In the genomic region with DNA sequence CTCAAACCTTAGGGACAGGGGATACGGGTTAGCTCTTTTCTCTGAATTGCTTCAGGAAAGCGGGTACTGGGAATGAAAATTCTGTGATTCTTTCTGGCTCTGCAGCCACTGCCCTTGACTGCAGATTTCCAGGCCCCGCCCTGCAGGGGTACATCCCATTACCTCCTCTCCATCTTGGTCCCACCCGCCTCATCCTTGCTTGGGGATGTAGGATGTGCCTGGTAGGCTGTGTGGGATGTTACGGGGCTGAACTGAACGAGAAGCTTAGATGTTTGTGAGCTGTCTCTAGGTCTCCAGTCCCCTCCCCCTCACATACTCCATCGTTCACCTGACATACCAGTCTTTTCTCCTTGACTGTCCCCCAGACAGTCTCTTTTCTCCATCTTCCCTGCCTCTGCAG, we compare ENCODE assay signal across 8 mouse cellular contexts. TPM values are rescaled to one million over a fixed set of nuclear protein-coding genes. Genes with fewer than 3 reads are reported as not detected.
DNase-seq lines count a peak whose midpoint lies in the region; ATAC-seq and TF ChIP-seq lines count a peak whose summit lies in the region.

No protein-coding gene starts in this region.

- no peak for ATAC-seq in forebrain, embryonic 12.5 days (ENCODE audit: low FRiP score)
- no peak for ATAC-seq in limb, embryonic 15.5 days (ENCODE audit: insufficient number of reproducible peaks, low FRiP score, low TSS enrichment, low read depth)
- no peak for ATAC-seq in stomach, embryonic 16.5 days (ENCODE audit: insufficient read depth, low FRiP score)

- 5% methylated on average over 7 of the region's 7 CpGs for WGBS in forebrain, embryonic 12.5 days
- 5% methylated on average over 7 of the region's 7 CpGs for WGBS in limb, embryonic 15.5 days
- 9% methylated on average over 7 of the region's 7 CpGs for WGBS in stomach, embryonic 16.5 days

- H3K4me2 ChIP-seq in forebrain, embryonic 12.5 days: peak overlapping the region; percentile 84
- H3K4me2 ChIP-seq in limb, embryonic 15.5 days: peak overlapping the region; percentile 91
- peak overlapping the region; percentile 99 for H3K4me2 ChIP-seq in stomach, embryonic 16.5 days (ENCODE audit: low read depth, low read length)

- peak overlapping the region; percentile 97 for H3K9ac ChIP-seq in forebrain, embryonic 12.5 days
- peak overlapping the region; percentile 70 for H3K9ac ChIP-seq in limb, embryonic 15.5 days
- H3K9ac ChIP-seq in stomach, embryonic 16.5 days (ENCODE audit: low read length): peak overlapping the region; percentile 88

- peaks cover 42% of the 10 kb centered on the region for H3K36me3 ChIP-seq in forebrain, embryonic 12.5 days (replicated peaks)
- H3K36me3 ChIP-seq in limb, embryonic 15.5 days: peaks cover 45% of the 10 kb centered on the region
- peaks cover 21% of the 10 kb centered on the region for H3K36me3 ChIP-seq in stomach, embryonic 16.5 days (ENCODE audit: control insufficient read depth, insufficient read depth, low read length)

- H3K4me3 ChIP-seq in bone marrow macrophage, adult 2 months (ENCODE audit: insufficient read depth, low read length): peak overlapping the region; percentile 65
- H3K4me3 ChIP-seq in forebrain, embryonic 12.5 days (replicated peaks): peak overlapping the region; percentile 81
- H3K4me3 ChIP-seq in limb, embryonic 15.5 days: peak overlapping the region; percentile 68
- H3K4me3 ChIP-seq in stomach, embryonic 16.5 days (replicated peaks; ENCODE audit: low read length): peak overlapping the region; percentile 74

- H3K4me1 ChIP-seq in bone marrow macrophage, adult 2 months (ENCODE audit: control insufficient read depth, insufficient read depth, low read length): peaks cover 22% of the 10 kb centered on the region
- peaks cover 51% of the 10 kb centered on the region for H3K4me1 ChIP-seq in forebrain, embryonic 12.5 days
- H3K4me1 ChIP-seq in limb, embryonic 15.5 days: peaks cover 45% of the 10 kb centered on the region
- H3K4me1 ChIP-seq in stomach, embryonic 16.5 days (ENCODE audit: control insufficient read depth, insufficient read depth, low read length): peaks cover 25% of the 10 kb centered on the region

- no peak for TF ChIP-seq CTCF in bone marrow macrophage, adult 2 months (IDR thresholded peaks at IDR 0.05; ENCODE audit: low read depth, low read length)

- intact Hi-C loops in left cerebral cortex, postnatal 25 days (cut with DNase I): loop anchor here (5.0 kb wide), 1 partner anchor 166 kb away; a partner anchor contains a TSS
- intact Hi-C loops in left cerebral cortex, postnatal 10 days (cut with DNase I): no loop called here

- no peak for TF ChIP-seq POLR2A in bone marrow macrophage, adult 2 months (IDR thresholded peaks at IDR 0.05; ENCODE audit: borderline replicate concordance, low read depth, low read length)

- peak; percentile 40 to 62 for DNase-seq in left cerebral cortex, postnatal 25 days (ENCODE audit: low spot score in 2 of 2)
- DNase-seq in left cerebral cortex, postnatal 10 days (ENCODE audit: extremely low spot score in 1 of 2, low spot score in 2 of 2): no peak
- no peak for DNase-seq in urinary bladder, postnatal 36 days (ENCODE audit: low spot score in 2 of 2)
- no peak for DNase-seq in lung, postnatal 25 days (ENCODE audit: low spot score)

- no peaks in the 10 kb centered on the region for H3K9me3 ChIP-seq in forebrain, embryonic 12.5 days
- no peaks in the 10 kb centered on the region for H3K9me3 ChIP-seq in limb, embryonic 15.5 days
- no peaks in the 10 kb centered on the region for H3K9me3 ChIP-seq in stomach, embryonic 16.5 days (replicated peaks; ENCODE audit: control insufficient read depth, low read length)

- no peak overlapping the region for H3K27ac ChIP-seq in bone marrow macrophage, adult 2 months (ENCODE audit: insufficient read depth, low read depth, low read length)
- peak overlapping the region; percentile 91 for H3K27ac ChIP-seq in forebrain, embryonic 12.5 days
- peak overlapping the region; percentile 85 for H3K27ac ChIP-seq in limb, embryonic 15.5 days
- H3K27ac ChIP-seq in stomach, embryonic 16.5 days (ENCODE audit: low read length): peak overlapping the region; percentile 84

- no peaks in the 10 kb centered on the region for H3K27me3 ChIP-seq in forebrain, embryonic 12.5 days
- no peaks in the 10 kb centered on the region for H3K27me3 ChIP-seq in limb, embryonic 15.5 days
- no peaks in the 10 kb centered on the region for H3K27me3 ChIP-seq in stomach, embryonic 16.5 days (ENCODE audit: control insufficient read depth, insufficient read depth, low read length)

RNA-seq across cellular contexts. Expression of a gene that starts 4.0 kb away (rescaled TPM):
- 10 to 100 TPM; 90.6 to 95.2 TPM for total RNA-seq in left cerebral cortex, postnatal 25 days (2021)
- 10 to 100 TPM; 82.6 to 90.3 TPM for total RNA-seq in left cerebral cortex, postnatal 10 days (2021)
- 11.0 and 16.3 TPM in 2 replicates for polyA plus RNA-seq in bone marrow macrophage, adult 2 months (2012; ENCODE audit: insufficient read depth, insufficient read length, missing spikeins)
- 71.4 and 75.2 TPM in 2 replicates for polyA plus RNA-seq in forebrain, embryonic 12.5 days (2016; fragmentation: Nextera tagmentation; extraction: Ambion mirVana)
- 25.9 and 27.9 TPM in 2 replicates for polyA plus RNA-seq in limb, embryonic 15.5 days (2015; fragmentation: Nextera tagmentation; extraction: Ambion mirVana)
- polyA plus RNA-seq in stomach, embryonic 16.5 days (2015; fragmentation: Nextera tagmentation; extraction: Ambion mirVana): 27.0 and 28.6 TPM in 2 replicates

RNA-seq across cellular contexts. Expression of a gene that starts 21.0 kb away (rescaled TPM):
- total RNA-seq in left cerebral cortex, postnatal 25 days (2021): under 1 TPM; 0.27 to 0.71 TPM
- total RNA-seq in left cerebral cortex, postnatal 10 days (2021): under 1 TPM; 0.24 to 0.56 TPM
- polyA plus RNA-seq in bone marrow macrophage, adult 2 months (2012; ENCODE audit: insufficient read depth, insufficient read length, missing spikeins): not detected in 2 replicates
- polyA plus RNA-seq in forebrain, embryonic 12.5 days (2016; fragmentation: Nextera tagmentation; extraction: Ambion mirVana): 0.40 and 0.49 TPM in 2 replicates
- 0.14 and 0.22 TPM in 2 replicates for polyA plus RNA-seq in limb, embryonic 15.5 days (2015; fragmentation: Nextera tagmentation; extraction: Ambion mirVana)
- 0.10 and 0.14 TPM in 2 replicates for polyA plus RNA-seq in stomach, embryonic 16.5 days (2015; fragmentation: Nextera tagmentation; extraction: Ambion mirVana)

RNA-seq across cellular contexts. Expression of a gene that starts 27.3 kb away (rescaled TPM):
- 100 to 1,000 TPM; 135 to 151 TPM for total RNA-seq in left cerebral cortex, postnatal 25 days (2021)
- total RNA-seq in left cerebral cortex, postnatal 10 days (2021): 10 to 100 TPM; 55.2 to 58.6 TPM
- polyA plus RNA-seq in bone marrow macrophage, adult 2 months (2012; ENCODE audit: insufficient read depth, insufficient read length, missing spikeins): not detected in 2 replicates
- polyA plus RNA-seq in forebrain, embryonic 12.5 days (2016; fragmentation: Nextera tagmentation; extraction: Ambion mirVana): 8.1 and 8.3 TPM in 2 replicates
- 25.5 and 46.6 TPM in 2 replicates for polyA plus RNA-seq in limb, embryonic 15.5 days (2015; fragmentation: Nextera tagmentation; extraction: Ambion mirVana)
- 25.1 and 26.7 TPM in 2 replicates for polyA plus RNA-seq in stomach, embryonic 16.5 days (2015; fragmentation: Nextera tagmentation; extraction: Ambion mirVana)

RNA-seq across cellular contexts. Expression of a gene that starts 29.5 kb away (rescaled TPM):
- total RNA-seq in left cerebral cortex, postnatal 25 days (2021): not detected
- total RNA-seq in left cerebral cortex, postnatal 10 days (2021): not detected
- polyA plus RNA-seq in bone marrow macrophage, adult 2 months (2012; ENCODE audit: insufficient read depth, insufficient read length, missing spikeins): not detected in 2 replicates
- polyA plus RNA-seq in forebrain, embryonic 12.5 days (2016; fragmentation: Nextera tagmentation; extraction: Ambion mirVana): not detected in 2 replicates
- not detected in 2 replicates for polyA plus RNA-seq in limb, embryonic 15.5 days (2015; fragmentation: Nextera tagmentation; extraction: Ambion mirVana)
- polyA plus RNA-seq in stomach, embryonic 16.5 days (2015; fragmentation: Nextera tagmentation; extraction: Ambion mirVana): not detected in 2 replicates

Comparison
In these comparisons a context has a peak if more than half of its experiments do, and no peak if none do; other contexts are left out.
1. DNase-seq: peak in left cerebral cortex, postnatal 25 days (2 of 2); none in left cerebral cortex, postnatal 10 days (0 of 2), urinary bladder, postnatal 36 days (0 of 2) and lung, postnatal 25 days (single experiment).
2. Peak in every context shown above with its lines, with median percentiles within 50 percentile points of each other: H3K4me3 ChIP-seq, H3K4me2 ChIP-seq and H3K9ac ChIP-seq.